Mouse (Mus musculus) intestine, embryonic 15.5 days (tissue): ENCODE data around the gene Vsig8. TPM values are rescaled to one million over a fixed set of nuclear protein-coding genes. Genes with fewer than 3 reads are reported as not detected.

ENCODE experiments used
- ATAC-seq: fragments of 200-750 bp; cut with Nextera tagmentation; 2 replicates; pipeline ENCODE4 v1.8.0; 2017; ENCODE audit warnings: moderate TSS enrichment, moderate library complexity
- H3K27ac ChIP-seq: fragments of 300-500 bp; sonication (generic); 2 replicates; pipeline ENCODE4 v1.5.1; 2015; ENCODE audit warnings: mild to moderate bottlenecking, inconsistent platforms
- H3K27me3 ChIP-seq: fragments of 300-500 bp; sonication (generic); replicated peaks from 2 replicates; pipeline ENCODE4 v1.6.1; 2015; ENCODE audit warnings: inconsistent platforms
- H3K36me3 ChIP-seq: fragments of 300-500 bp; sonication (generic); 2 replicates; pipeline ENCODE4 v1.6.1; 2015; ENCODE audit warnings: inconsistent platforms
- H3K4me1 ChIP-seq: fragments of 300-500 bp; sonication (generic); replicated peaks from 2 replicates; pipeline ENCODE4 v1.6.1; 2015; ENCODE audit warnings: inconsistent platforms
- H3K4me2 ChIP-seq: fragments of 300-500 bp; sonication (generic); replicated peaks from 2 replicates; pipeline ENCODE4 v1.6.1; 2015; ENCODE audit warnings: mild to moderate bottlenecking, inconsistent platforms
- H3K4me3 ChIP-seq: fragments of 300-500 bp; sonication (generic); replicated peaks from 2 replicates; pipeline ENCODE4 v1.5.1; 2015; ENCODE audit warnings: inconsistent platforms
- H3K9ac ChIP-seq: fragments of 300-500 bp; sonication (generic); 2 replicates; pipeline ENCODE4 v1.6.1; 2015; ENCODE audit warnings: inconsistent platforms
- H3K9me3 ChIP-seq: fragments of 300-500 bp; sonication (generic); 2 replicates; pipeline ENCODE4 v1.6.1; 2016; ENCODE audit warnings: inconsistent platforms
- WGBS: fragments of 180-500 bp; shearing (Covaris S2); methylation state at CpG from one replicate; pipeline ENCODE4 v1.1.7; 2015; 5-methylcytosine and 5-hydroxymethylcytosine counted together
- polyA plus RNA-seq: library from polyadenylated mRNA; unstranded; fragments of >200 nt; fragmentation: Nextera tagmentation; extraction: Ambion mirVana; gene quantifications from 2 replicates; pipeline ENCODE4 v1.2.1, GENCODE M21; 2015

The Vsig8 gene
- polyA plus RNA-seq, 1 experiment from 2014 or later: 0.28 TPM

DNA sequence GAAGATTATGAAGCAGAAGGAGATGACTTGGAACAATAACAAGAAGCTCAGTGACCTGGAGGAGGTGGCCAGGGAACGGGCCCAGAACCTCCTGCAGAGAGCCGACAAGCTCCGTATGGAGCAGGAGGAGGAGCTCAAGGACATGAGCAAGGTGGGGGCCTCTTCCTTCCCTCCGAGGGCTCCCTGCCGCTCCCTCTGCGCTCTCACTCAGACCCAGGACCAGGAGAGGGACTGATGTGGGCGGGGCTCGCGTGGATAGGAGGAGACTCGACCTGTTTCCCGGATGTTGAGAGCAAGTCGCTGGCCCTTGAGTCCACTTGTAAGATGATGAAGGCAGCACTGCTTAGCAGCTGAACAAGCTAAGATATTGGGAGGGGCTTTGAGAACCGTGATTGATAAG lies 23.2 kb upstream of the Vsig8 start:
- WGBS: 2% methylated on average over 13 of the region's 13 CpGs
- Histone ChIP-seq H3K9ac (no peak overlapping the region; the same call in 1 of the 2 replicates), H3K9me3 (no peaks in the 10 kb centered on the region), H3K4me2 (peak overlapping the region; percentile 61), H3K27me3 (no peaks in the 10 kb centered on the region), H3K4me3 (peak overlapping the region; percentile 22), H3K27ac (no peak overlapping the region), H3K36me3 (no peaks in the 10 kb centered on the region), H3K4me1 (peaks cover 20% of the 10 kb centered on the region)
- ATAC-seq: peak; percentile 83

DNA sequence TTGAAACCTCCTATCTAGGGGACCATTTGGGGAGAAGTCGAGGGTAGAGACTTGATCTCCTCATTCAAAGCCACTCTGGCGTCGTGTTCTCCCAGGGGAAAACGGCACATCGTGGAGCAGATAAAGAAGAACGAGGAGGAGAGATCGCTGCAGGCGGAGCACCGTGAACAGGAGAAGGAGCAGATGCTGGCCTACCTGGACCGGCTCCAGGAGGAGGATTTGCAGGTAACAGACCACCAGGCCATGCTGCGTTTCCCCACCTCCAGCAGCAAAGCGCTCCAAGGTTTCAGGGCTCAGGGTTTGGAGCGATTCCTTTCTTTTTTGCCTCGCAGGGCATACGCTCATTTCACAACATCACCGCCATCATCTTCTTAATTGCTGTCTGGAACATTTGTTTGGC lies 20.6 kb upstream of the Vsig8 start:
- WGBS: 84% methylated on average over 16 of the region's 16 CpGs
- Histone ChIP-seq H3K4me3 (no peak overlapping the region), H3K27ac (no peak overlapping the region), H3K27me3 (no peaks in the 10 kb centered on the region), H3K4me2 (no peak overlapping the region), H3K9ac (no peak overlapping the region), H3K9me3 (no peaks in the 10 kb centered on the region), H3K36me3 (no peaks in the 10 kb centered on the region), H3K4me1 (peaks cover 20% of the 10 kb centered on the region)
- ATAC-seq: no peak

DNA sequence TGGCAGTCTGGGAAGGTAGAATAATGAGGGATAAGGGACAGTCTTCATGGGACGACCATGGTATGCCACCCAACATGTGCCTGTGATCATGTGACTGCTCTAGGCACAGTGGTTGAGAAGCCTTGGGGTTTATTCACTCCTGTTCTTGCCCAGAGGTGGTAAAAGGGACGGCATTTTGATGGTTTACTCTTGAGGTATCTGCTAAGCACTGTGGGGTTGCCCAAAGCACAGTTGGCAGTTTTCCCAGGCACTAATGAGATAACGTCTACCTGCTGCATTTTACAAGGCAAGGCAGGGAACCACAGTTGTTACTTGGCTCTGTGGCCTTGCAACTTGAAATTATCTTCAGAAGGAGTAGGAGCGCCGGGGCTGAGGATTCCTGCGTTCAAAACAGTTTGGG lies 15.9 kb upstream of the Vsig8 start:
- H3K27me3 ChIP-seq: no peaks in the 10 kb centered on the region
- H3K36me3 ChIP-seq: no peaks in the 10 kb centered on the region
- no peak overlapping the region for H3K4me3 ChIP-seq
- 64% methylated on average over 6 of the region's 6 CpGs for WGBS
- no peak overlapping the region for H3K9ac ChIP-seq
- H3K4me2 ChIP-seq: no peak overlapping the region
- H3K4me1 ChIP-seq: no peaks in the 10 kb centered on the region
- 0 out of 2 replicates have a peak, but pooled peaks have one; percentile 31 for ATAC-seq
- no peak overlapping the region for H3K27ac ChIP-seq
- H3K9me3 ChIP-seq: no peaks in the 10 kb centered on the region

DNA sequence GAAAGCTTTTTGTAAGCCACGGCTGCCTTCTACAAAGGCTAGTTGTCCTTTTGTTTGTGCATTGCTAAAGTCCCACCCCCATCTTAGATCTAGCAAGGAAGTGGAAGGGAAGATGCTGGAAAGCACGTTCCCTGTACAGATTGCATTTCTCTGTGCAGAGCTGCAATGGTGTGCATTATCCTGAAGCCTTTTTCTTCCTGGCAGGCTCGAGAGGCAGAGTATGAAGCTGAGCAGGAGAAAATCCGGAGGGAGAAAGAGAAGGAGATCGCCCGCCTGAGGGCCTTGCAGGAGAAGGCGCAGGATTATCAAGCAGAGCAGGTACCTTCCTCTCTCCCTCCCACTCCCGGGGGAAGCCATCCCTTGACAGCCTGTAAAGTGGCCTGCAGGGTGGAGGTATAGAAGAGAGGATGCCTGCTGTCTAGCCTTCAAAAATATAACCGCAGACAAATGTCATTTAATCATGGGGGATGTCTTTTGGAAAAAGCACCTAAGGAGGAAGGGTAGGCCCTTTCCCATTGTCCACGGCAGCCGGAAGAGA lies 15.4 kb upstream of the Vsig8 start:
- WGBS: 63% methylated on average over 11 of the region's 11 CpGs

DNA sequence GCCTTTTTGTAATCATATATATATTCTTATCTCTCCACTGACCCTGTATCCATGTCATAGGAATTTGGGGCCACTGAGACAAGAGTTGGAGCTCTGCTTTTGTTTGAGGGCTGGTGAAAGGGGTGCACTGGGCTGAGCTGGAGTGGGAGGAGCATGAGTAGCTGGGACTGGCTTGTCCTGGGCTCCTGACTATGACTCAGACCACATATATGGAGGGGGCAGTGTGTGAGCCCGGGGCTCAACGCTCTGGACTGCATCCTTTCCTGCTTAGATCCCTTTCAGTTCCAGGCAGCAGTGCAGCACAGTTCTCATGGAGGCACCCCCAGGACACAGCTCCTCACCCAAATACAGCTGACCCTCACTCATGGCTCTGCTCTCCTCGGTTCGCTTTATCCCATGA lies 9.7 kb upstream of the Vsig8 start:
- H3K27me3 ChIP-seq: no peaks in the 10 kb centered on the region
- 80% methylated on average over 4 of the region's 4 CpGs for WGBS
- no peak overlapping the region for H3K27ac ChIP-seq
- H3K36me3 ChIP-seq: no peaks in the 10 kb centered on the region
- H3K9ac ChIP-seq: no peak overlapping the region
- peaks cover 6% of the 10 kb centered on the region for H3K4me1 ChIP-seq
- H3K4me3 ChIP-seq: no peak overlapping the region
- no peaks in the 10 kb centered on the region for H3K9me3 ChIP-seq
- ATAC-seq: no peak
- H3K4me2 ChIP-seq: no peak overlapping the region

More for the DNA sequence above, 15.4 kb upstream of the Vsig8 start:
- Histone ChIP-seq H3K27ac (no peak overlapping the region), H3K9ac (no peak overlapping the region), H3K27me3 (no peaks in the 10 kb centered on the region), H3K9me3 (no peaks in the 10 kb centered on the region), H3K4me1 (no peaks in the 10 kb centered on the region), H3K4me2 (no peak overlapping the region), H3K4me3 (no peak overlapping the region), H3K36me3 (no peaks in the 10 kb centered on the region)
- ATAC-seq: no peak

DNA sequence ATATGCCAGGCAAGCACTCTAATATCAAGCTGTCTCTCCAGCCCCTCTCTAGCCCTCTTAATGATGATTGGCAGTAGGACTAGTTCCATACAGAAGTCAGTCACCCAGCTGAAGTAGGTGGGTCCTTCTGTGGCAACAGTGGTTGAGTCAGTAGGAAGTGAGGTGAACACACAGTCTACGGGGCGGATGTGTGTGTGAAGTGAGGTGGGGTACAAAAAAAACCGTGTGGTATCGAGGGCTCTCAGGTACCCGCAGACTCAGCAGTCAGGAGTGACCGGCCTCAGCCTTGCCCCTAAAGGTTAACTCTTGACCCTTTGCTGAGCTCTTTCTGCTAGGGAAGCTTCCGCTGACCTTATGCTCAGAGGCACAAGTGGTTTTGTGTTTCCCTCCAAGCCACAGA lies 7.2 kb upstream of the Vsig8 start:
- 57% methylated on average over 7 of the region's 7 CpGs for WGBS
- Histone ChIP-seq H3K27me3 (no peaks in the 10 kb centered on the region; the same call in 1 of the 2 replicates), H3K9ac (no peak overlapping the region), H3K4me3 (no peak overlapping the region), H3K9me3 (no peaks in the 10 kb centered on the region), H3K36me3 (no peaks in the 10 kb centered on the region), H3K4me1 (peaks cover 6% of the 10 kb centered on the region), H3K27ac (no peak overlapping the region), H3K4me2 (no peak overlapping the region)
- no peak for ATAC-seq

DNA sequence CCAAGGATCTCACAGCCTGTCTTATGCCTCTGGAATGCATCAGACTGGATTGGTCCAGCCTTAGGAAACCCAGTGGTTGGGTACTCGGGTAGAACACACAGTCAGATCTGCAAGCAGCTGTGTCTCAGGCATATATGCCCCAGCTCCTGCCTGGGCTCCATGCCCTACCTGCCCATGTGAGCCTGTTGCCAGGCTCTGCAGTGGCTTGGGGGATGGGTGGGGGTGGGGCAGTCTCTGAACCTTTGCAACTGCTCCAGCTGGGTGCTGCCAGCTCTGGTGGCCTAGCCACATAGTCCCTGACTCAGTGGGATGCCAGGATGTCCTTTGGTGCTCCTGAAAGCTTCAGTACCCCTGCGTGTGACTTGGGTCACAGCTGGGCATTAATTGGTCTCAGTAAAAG lies 6.4 kb upstream of the Vsig8 start:
- peaks cover 6% of the 10 kb centered on the region for H3K4me1 ChIP-seq
- no peaks in the 10 kb centered on the region; the same call in 1 of the 2 replicates for H3K27me3 ChIP-seq
- peak overlapping the region; percentile 42 for H3K4me3 ChIP-seq
- H3K4me2 ChIP-seq: peak overlapping the region; percentile 64
- 21% methylated on average over 2 of the region's 2 CpGs for WGBS
- ATAC-seq: peak; percentile 26; the same call in 1 of the 2 replicates
- no peaks in the 10 kb centered on the region for H3K9me3 ChIP-seq
- no peak overlapping the region for H3K27ac ChIP-seq
- H3K9ac ChIP-seq: no peak overlapping the region
- H3K36me3 ChIP-seq: no peaks in the 10 kb centered on the region

DNA sequence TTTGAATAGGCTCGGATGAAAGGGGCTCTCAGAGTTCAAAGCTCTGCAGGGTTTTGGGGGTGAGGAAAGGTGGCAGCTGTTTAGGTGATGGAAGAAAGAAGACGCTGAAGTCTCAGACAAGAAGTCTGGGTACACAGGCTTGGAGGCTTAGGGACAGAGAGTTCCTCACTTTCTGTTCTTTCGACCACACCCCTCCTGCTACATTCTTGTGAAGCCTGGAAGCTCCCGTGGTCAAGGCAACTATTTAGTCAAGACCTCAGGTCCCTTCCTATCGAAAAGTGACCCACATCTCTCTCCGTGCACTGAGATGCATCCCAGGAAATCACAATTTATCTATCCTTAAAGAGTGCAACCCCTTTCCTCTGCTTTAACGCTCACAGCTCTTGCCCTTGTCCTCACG lies 6.0 kb upstream of the Vsig8 start:
- H3K27ac ChIP-seq: no peak overlapping the region

DNA sequence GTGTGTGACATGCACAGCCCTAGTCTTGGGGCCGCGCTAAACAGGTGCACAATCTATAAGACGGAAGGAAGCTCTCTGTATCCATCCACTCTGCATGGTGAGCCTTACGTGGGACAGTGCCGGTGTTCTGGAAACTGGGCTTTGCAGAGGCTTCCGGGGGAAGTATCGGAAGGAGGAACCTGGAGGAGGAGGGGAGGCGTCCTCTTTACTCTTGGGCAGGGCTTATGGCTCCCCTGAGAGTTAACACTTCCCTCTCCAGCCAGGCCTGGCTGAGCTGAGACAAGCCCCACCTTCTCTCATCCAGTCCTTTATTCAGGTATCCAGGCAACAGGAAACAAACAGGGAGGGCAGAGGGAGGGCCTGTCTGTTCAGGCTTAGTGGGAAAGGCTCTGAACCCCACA lies 5.2 kb upstream of the Vsig8 start:
- no peaks in the 10 kb centered on the region for H3K36me3 ChIP-seq
- peak overlapping the region; percentile 37 for H3K9ac ChIP-seq
- H3K4me3 ChIP-seq: peak overlapping the region; percentile 42
- peak overlapping the region; percentile 64 for H3K4me2 ChIP-seq
- peak; percentile 94 for ATAC-seq
- no peaks in the 10 kb centered on the region for H3K9me3 ChIP-seq
- 0 out of 2 replicates have a peak overlapping the region, but pooled peaks have one; percentile 2 for H3K27ac ChIP-seq
- H3K4me1 ChIP-seq: peaks cover 6% of the 10 kb centered on the region
- H3K27me3 ChIP-seq: no peaks in the 10 kb centered on the region; the same call in 1 of the 2 replicates
- 2% methylated on average over 8 of the region's 8 CpGs for WGBS

More for the DNA sequence above, 6.0 kb upstream of the Vsig8 start:
- no peaks in the 10 kb centered on the region for H3K9me3 ChIP-seq
- no peaks in the 10 kb centered on the region; the same call in 1 of the 2 replicates for H3K27me3 ChIP-seq
- peak overlapping the region; percentile 42 for H3K4me3 ChIP-seq
- WGBS: 4% methylated on average over 8 of the region's 8 CpGs
- H3K9ac ChIP-seq: peak overlapping the region; percentile 37
- H3K4me2 ChIP-seq: peak overlapping the region; percentile 64
- ATAC-seq: no peak
- H3K4me1 ChIP-seq: peaks cover 6% of the 10 kb centered on the region
- H3K36me3 ChIP-seq: no peaks in the 10 kb centered on the region

DNA sequence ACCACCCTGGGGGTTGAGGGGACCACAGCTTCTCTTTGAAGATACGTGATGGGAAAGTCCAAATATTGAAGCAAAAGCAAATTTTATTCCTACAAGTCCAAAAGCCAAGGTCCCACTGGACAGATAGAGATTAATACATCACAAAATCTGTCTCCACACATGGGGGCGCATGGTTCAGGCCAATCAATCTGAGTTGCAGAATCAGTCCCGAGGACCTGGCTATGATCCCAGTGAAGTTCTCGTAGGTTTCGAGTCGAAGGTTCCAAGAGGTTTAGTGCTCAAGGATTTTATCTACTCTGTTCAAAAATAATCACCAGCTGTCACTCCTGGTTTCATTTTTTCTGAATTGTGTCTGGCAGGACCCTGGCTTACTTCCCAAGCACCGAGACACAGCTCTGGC lies 4.7 kb upstream of the Vsig8 start:
- Histone ChIP-seq H3K27me3 (no peaks in the 10 kb centered on the region; the same call in 1 of the 2 replicates), H3K4me3 (peak overlapping the region; percentile 42), H3K27ac (no peak overlapping the region), H3K36me3 (no peaks in the 10 kb centered on the region), H3K9ac (no peak overlapping the region; the same call in 1 of the 2 replicates), H3K4me1 (peaks cover 6% of the 10 kb centered on the region), H3K9me3 (no peaks in the 10 kb centered on the region), H3K4me2 (peak overlapping the region; percentile 64)
- ATAC-seq: no peak
- WGBS: 42% methylated on average over 7 of the region's 7 CpGs

DNA sequence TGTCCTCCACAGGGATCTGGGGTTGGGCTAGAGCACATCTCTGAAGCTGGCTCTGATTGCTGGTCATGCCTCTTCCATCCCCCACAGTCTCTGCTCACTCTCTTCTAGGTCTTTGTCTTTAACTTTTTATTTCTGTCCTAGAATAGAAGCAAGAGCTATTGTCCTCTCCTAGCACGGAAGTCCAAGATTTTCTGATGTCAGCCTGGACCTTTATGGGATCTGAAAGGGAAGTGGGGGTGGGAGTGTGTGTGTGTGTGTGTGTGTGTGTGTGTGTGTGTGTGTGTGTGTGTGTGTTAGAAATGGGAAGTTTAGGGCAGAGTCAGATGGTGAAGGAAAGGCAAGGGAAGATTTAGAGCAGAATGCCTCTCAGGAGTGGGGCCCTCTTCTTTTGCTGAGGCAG lies 3.1 kb upstream of the Vsig8 start:
- WGBS: 71% methylated on average over 1 of the region's 1 CpGs
- Histone ChIP-seq H3K4me2 (no peak overlapping the region), H3K27me3 (no peaks in the 10 kb centered on the region; the same call in 1 of the 2 replicates), H3K36me3 (no peaks in the 10 kb centered on the region), H3K4me3 (no peak overlapping the region), H3K4me1 (peaks cover 6% of the 10 kb centered on the region), H3K9ac (no peak overlapping the region), H3K9me3 (no peaks in the 10 kb centered on the region), H3K27ac (no peak overlapping the region)
- ATAC-seq: no peak

DNA sequence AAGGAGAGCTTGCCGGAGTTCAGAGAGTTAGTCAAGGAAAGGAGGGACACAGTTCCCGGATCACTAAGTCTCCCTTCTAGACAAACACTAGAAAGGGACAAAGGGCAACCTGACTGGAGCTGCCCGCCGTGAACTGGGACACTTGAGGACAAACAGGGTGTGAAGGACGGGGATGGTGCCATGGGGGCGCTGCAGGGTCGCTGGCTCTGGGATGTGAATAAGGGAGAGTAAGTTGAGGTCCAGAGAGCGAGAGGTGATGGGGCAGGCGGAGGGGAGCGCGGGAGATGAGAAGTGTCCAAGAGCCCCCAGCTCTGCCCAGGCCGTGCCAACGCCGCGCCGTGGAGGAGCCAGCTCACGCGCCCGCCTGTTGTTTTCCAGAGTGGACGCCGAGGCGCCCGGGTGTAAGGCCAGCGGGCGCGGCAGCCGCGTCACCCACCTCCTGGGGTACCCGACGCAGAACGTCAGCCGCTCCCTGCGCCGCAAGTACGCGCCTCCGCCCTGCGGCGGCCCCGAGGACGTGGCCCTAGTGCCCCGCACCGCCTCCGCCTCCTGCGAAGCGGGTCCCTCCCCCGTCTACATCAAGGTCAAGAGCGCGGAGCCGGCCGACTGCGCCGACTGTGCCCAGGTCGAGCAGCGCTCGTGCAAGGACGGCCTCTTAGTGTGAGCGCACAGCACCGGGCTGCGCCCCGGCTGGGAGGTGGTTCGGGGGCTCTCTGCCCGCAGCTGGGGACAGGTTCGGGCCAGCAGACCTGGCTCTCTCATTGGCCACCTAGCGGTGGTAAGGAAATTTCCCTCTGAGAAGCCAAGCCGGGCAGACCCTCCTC lies 7.1 kb downstream of the Vsig8 start:
- Histone ChIP-seq H3K27me3 (peaks cover 17% of the 10 kb centered on the region; the same call in 1 of the 2 replicates), H3K4me2 (peak overlapping the region; percentile 99), H3K27ac (peak overlapping the region; percentile 33; the same call in 1 of the 2 replicates), H3K9ac (peak overlapping the region; percentile 61), H3K36me3 (no peaks in the 10 kb centered on the region), H3K4me3 (peak overlapping the region; percentile 60), H3K9me3 (no peaks in the 10 kb centered on the region), H3K4me1 (peaks cover 14% of the 10 kb centered on the region)
- under 1% methylated on average over 66 of the region's 66 CpGs for WGBS
- peak; percentile 93 for ATAC-seq
